Comparison of ENCODE assay signal across 24 mouse cellular contexts in genomic region chr13:43549870-43550269, GRCm38 (mm10). TPM values are rescaled to one million over a fixed set of nuclear protein-coding genes. Genes with fewer than 3 reads are reported as not detected.
A peak's percentile ranks its signal among the peaks of the same experiment; 100 is the strongest.
DNase-seq lines count a peak whose midpoint lies in the region; ATAC-seq lines count a peak whose summit lies in the region.
"Had no signal": no experiment of that assay in that cellular context is flagged by ENCODE, and none has a peak within 500 bp of the region (broad histone marks: within the 10 kb centered on the region; RNA-seq: fewer than 3 reads in every experiment).

No protein-coding gene starts in this region.

- no peak overlapping the region for H3K4me2 ChIP-seq in forebrain, embryonic 11.5 days (ENCODE audit: low read depth, low read length, severe bottlenecking)
- H3K4me2 ChIP-seq in forebrain, embryonic 12.5 days = no peak overlapping the region
- H3K4me2 ChIP-seq: embryonic facial prominence, embryonic 13.5 days; limb, embryonic 12.5 days; liver, embryonic 13.5 days; lung, embryonic 15.5 days had no signal

- H3K27me3 ChIP-seq in forebrain, embryonic 11.5 days (ENCODE audit: control insufficient read depth, insufficient read depth, low read length) = no peaks in the 10 kb centered on the region
- H3K27me3 ChIP-seq in forebrain, embryonic 12.5 days = no peaks in the 10 kb centered on the region
- H3K27me3 ChIP-seq: embryonic facial prominence, embryonic 13.5 days; limb, embryonic 12.5 days; liver, embryonic 13.5 days; lung, embryonic 15.5 days had no signal

- ATAC-seq in forebrain, embryonic 11.5 days (replicated peaks; ENCODE audit: low FRiP score) = no peak
- ATAC-seq in forebrain, embryonic 12.5 days (ENCODE audit: low FRiP score) = no peak
- ATAC-seq: forebrain, postnatal 0 days; hindbrain, postnatal 0 days had no signal

- no peak overlapping the region for H3K27ac ChIP-seq in forebrain, embryonic 11.5 days (ENCODE audit: low read depth, low read length)
- no peak overlapping the region for H3K27ac ChIP-seq in forebrain, embryonic 12.5 days
- H3K27ac ChIP-seq: embryonic facial prominence, embryonic 13.5 days; hindbrain, postnatal 0 days; limb, embryonic 12.5 days; liver, embryonic 13.5 days; lung, embryonic 15.5 days had no signal

- H3K9me3 ChIP-seq in forebrain, embryonic 11.5 days (ENCODE audit: control insufficient read depth, low read length) = no peaks in the 10 kb centered on the region
- no peaks in the 10 kb centered on the region for H3K9me3 ChIP-seq in forebrain, embryonic 12.5 days
- H3K9me3 ChIP-seq: embryonic facial prominence, embryonic 13.5 days; limb, embryonic 12.5 days; liver, embryonic 13.5 days; lung, embryonic 15.5 days had no signal

- DNase-seq in forebrain, embryonic 11.5 days (ENCODE audit: low spot score) = peak; percentile 21
- peak; percentile 8 for DNase-seq in thymus, postnatal 25 days
- DNase-seq in thymus, postnatal 4 days = no peak
- peak; percentile 33 for DNase-seq in induced T-regulatory cell, adult 2 months (ENCODE audit: low read depth)
- no peak for DNase-seq in layer of hippocampus, adult 11-12 months (ENCODE audit: low spot score)
- no peak for DNase-seq in heart, postnatal 4 days
- no peak for DNase-seq in right cerebral cortex, adult 18-20 months
- DNase-seq: adrenal gland, adult 8-10 months; cerebellum, adult 9-11 months; forebrain, postnatal 0 days; gastrocnemius, adult 2 months; heart, adult 18-20 months; heart, postnatal 36 days; kidney, adult 18-20 months; kidney, postnatal 25 days; liver, embryonic 13.5 days; lung, postnatal 4 days; midbrain, embryonic 14.5 days; right cerebral cortex, postnatal 25 days had no signal

- H3K36me3 ChIP-seq in forebrain, embryonic 11.5 days (ENCODE audit: control insufficient read depth, insufficient read depth, low read length) = peaks cover 2% of the 10 kb centered on the region; the same call in 1 of the 2 replicates
- peaks cover 48% of the 10 kb centered on the region for H3K36me3 ChIP-seq in forebrain, embryonic 12.5 days (replicated peaks)

- WGBS in forebrain, embryonic 11.5 days = 92% methylated on average over 7 of the region's 7 CpGs
- WGBS in forebrain, embryonic 12.5 days = 88% methylated on average over 7 of the region's 7 CpGs

- H3K4me1 ChIP-seq in forebrain, embryonic 11.5 days (replicated peaks; ENCODE audit: control insufficient read depth, insufficient read depth, low read length) = no peaks in the 10 kb centered on the region
- no peaks in the 10 kb centered on the region for H3K4me1 ChIP-seq in forebrain, embryonic 12.5 days
- H3K4me1 ChIP-seq: embryonic facial prominence, embryonic 13.5 days; limb, embryonic 12.5 days; liver, embryonic 13.5 days; lung, embryonic 15.5 days had no signal

- H3K9ac ChIP-seq in forebrain, embryonic 11.5 days (ENCODE audit: low read length) = no peak overlapping the region
- no peak overlapping the region for H3K9ac ChIP-seq in forebrain, embryonic 12.5 days
- H3K9ac ChIP-seq: embryonic facial prominence, embryonic 13.5 days; forebrain, postnatal 0 days; limb, embryonic 12.5 days; liver, embryonic 13.5 days; lung, embryonic 15.5 days had no signal

- H3K4me3 ChIP-seq in forebrain, embryonic 11.5 days (ENCODE audit: low read depth, low read length) = no peak overlapping the region
- no peak overlapping the region for H3K4me3 ChIP-seq in forebrain, embryonic 12.5 days (replicated peaks)
- H3K4me3 ChIP-seq: embryonic facial prominence, embryonic 13.5 days; gastrocnemius, adult 2 months; limb, embryonic 12.5 days; liver, embryonic 13.5 days; lung, embryonic 15.5 days had no signal

RNA-seq across cellular contexts. Expression of gene Mcur1, which starts 10.1 kb away (rescaled TPM):
- polyA plus RNA-seq in forebrain, embryonic 11.5 days (2014; fragmentation: Nextera tagmentation; extraction: Ambion mirVana) = 12.2 and 12.9 TPM in 2 replicates
- 11.7 and 11.8 TPM in 2 replicates for polyA plus RNA-seq in forebrain, embryonic 12.5 days (2016; fragmentation: Nextera tagmentation; extraction: Ambion mirVana)
- 10 to 100 TPM; 34.6 to 36.9 TPM for total RNA-seq in heart, postnatal 4 days (2021)

Comparison
In these comparisons a context has a peak if more than half of its experiments do, and no peak if none do; other contexts are left out.
1. DNase-seq: peak in forebrain, embryonic 11.5 days (single experiment), thymus, postnatal 25 days (single experiment) and induced T-regulatory cell, adult 2 months (single experiment); none in thymus, postnatal 4 days (single experiment), layer of hippocampus, adult 11-12 months (single experiment), heart, postnatal 4 days (single experiment) and right cerebral cortex, adult 18-20 months (single experiment).